Mouse (Mus musculus) embryonic fibroblast, embryonic 13.5 days (primary cell): ENCODE data around the gene Spon1. TPM values are rescaled to one million over a fixed set of nuclear protein-coding genes. Genes with fewer than 3 reads are reported as not detected.

ENCODE experiments used
- H3K27ac ChIP-seq: 2 replicates; pipeline ENCODE4 v1.5.1; 2012; ENCODE audit warnings: low read length, control low read depth, inconsistent platforms; ENCODE audit not compliant: insufficient read depth
- H3K4me1 ChIP-seq: 2 replicates; pipeline ENCODE4 v1.6.1; 2011; ENCODE audit warnings: low read length; ENCODE audit not compliant: control insufficient read depth, insufficient read depth
- H3K4me3 ChIP-seq: 2 replicates; pipeline ENCODE4 v1.5.1; 2011; ENCODE audit warnings: mild to moderate bottlenecking, control low read depth, low read length; ENCODE audit not compliant: insufficient read depth
- CTCF ChIP-seq: IDR thresholded peaks from 2 replicates; pipeline ENCODE4 v1.5.1; 2011; ENCODE audit warnings: mild to moderate bottlenecking, control low read depth, low read length, moderate library complexity, borderline replicate concordance; ENCODE audit not compliant: insufficient read depth
- POLR2A ChIP-seq: IDR thresholded peaks from 2 replicates; pipeline ENCODE4 v1.6.1; 2011; ENCODE audit warnings: low read depth, mild to moderate bottlenecking, control low read depth, low read length, moderate library complexity
- polyA plus RNA-seq: library from polyadenylated mRNA; stranded (reverse); fragments of >200 nt; gene quantifications from 2 replicates; pipeline ENCODE4 v1.2.4, GENCODE M21; 2011; ENCODE audit warnings: low read depth; ENCODE audit not compliant: missing spikeins, insufficient read length

Spon1 gene
- polyA plus RNA-seq, 1 experiment: 0.56 TPM

DNA sequence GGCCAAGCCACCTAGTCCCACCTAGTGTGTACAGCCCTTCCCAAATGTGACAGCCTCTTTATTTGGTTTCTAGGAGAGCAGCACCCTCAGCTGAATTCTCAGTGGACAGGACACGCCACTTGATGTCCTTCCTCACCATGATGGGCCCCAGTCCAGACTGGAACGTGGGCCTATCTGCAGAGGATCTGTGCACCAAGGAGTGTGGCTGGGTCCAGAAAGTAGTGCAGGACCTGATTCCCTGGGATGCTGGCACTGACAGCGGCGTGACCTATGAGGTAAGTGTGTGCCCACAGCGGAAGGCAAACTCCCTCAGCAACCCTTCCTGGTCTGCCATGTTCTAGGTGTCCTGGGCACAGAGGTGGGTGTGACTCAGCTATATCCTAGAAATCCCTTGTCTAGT, 263.0 kb downstream of the Spon1 start:
- H3K4me1 ChIP-seq: peaks cover 4% of the 10 kb centered on the region
- no peak overlapping the region for H3K27ac ChIP-seq
- H3K4me3 ChIP-seq: no peak overlapping the region
- no peak for TF ChIP-seq CTCF
- no peak for TF ChIP-seq POLR2A

GRCm38 (mm10) chr7:114029596-114029995, 263.8 kb downstream of the Spon1 start:
- Histone ChIP-seq H3K4me1 (peaks cover 4% of the 10 kb centered on the region), H3K27ac (no peak overlapping the region), H3K4me3 (no peak overlapping the region)
- TF ChIP-seq POLR2A (no peak), CTCF (no peak)

DNA sequence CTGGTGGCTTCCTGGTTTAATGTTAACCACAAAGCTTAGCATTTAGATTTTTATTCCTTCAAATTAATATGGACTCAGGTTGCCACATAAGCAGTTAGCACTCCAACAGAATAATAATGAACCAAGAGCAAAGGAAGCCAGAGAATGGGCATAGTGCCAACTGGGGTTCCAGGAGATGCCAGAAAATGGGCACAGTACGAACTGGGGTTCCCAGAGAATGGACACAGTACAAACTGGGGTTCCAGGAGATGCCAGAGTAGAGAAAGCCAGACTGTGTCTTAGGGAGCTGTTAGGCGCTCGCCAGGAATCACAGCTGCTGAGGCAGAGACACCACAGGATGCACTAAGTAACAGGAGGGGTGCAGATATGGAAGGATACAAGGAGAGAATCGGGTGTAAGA, 271.4 kb downstream of the Spon1 start:
- no peak overlapping the region for H3K27ac ChIP-seq
- no peak overlapping the region for H3K4me3 ChIP-seq
- H3K4me1 ChIP-seq: no peaks in the 10 kb centered on the region; the same call in 1 of the 2 replicates
- no peak for TF ChIP-seq CTCF
- no peak for TF ChIP-seq POLR2A

GRCm38 (mm10) chr7:114041349-114041748, 275.6 kb downstream of the Spon1 start:
- TF ChIP-seq CTCF (no peak), POLR2A (no peak)

DNA sequence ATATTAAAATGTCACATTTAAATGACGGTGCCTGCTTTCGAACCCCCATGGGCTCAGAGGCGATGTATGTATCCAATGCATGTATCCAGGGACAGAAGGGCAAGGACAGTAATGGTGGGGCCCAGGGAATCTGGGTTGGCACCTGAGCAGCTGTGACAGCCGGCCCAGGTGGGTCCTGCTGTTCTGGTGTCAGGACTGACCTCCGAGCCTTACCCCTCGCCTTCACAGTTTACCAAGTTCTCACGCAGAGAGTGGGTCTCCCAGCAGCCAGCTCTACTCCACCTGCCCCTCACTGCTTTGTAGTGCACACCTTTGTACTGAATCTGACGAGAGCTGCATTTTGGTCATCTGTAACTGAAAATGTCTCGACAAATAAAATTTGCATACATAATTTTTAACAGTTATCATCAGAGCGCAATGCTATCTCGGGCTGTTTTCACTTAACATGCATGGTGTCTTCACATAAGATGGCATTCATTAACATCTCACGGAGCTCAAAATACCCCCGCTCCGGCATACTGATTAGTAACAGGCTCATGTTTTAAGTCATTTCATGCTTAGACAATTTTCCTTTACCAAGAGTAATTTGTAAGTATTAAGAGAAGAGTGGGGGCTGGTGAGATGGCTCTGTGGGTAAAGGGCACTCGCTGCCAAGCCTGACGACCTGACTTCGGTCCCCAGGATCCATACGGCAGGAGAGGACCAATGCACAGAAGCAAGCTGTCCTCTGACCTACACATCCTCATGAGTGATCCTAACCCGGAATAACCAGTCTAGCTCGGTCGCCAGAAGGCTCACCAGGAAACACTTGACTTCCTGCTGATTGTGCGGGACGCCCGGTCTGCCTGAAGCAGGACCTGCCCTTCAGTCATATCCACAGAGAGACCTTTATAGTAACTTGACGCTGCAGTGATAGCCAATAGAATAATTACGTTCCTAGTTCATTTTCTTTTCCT, 277.5 kb downstream of the Spon1 start:
- no peak overlapping the region for H3K27ac ChIP-seq
- H3K4me3 ChIP-seq: no peak overlapping the region
- H3K4me1 ChIP-seq: no peaks in the 10 kb centered on the region; the same call in none of the 2 replicates
- TF ChIP-seq CTCF: no peak
- no peak for TF ChIP-seq POLR2A

More at GRCm38 (mm10) chr7:114041349-114041748, 275.6 kb downstream of the Spon1 start:
- Histone ChIP-seq H3K27ac (no peak overlapping the region), H3K4me3 (no peak overlapping the region), H3K4me1 (no peaks in the 10 kb centered on the region; the same call in none of the 2 replicates)

- no peak for TF ChIP-seq POLR2A
- no peak for TF ChIP-seq CTCF
- Histone ChIP-seq H3K4me1 (no peaks in the 10 kb centered on the region; the same call in none of the 2 replicates), H3K4me3 (no peak overlapping the region), H3K27ac (no peak overlapping the region)
Observed at GRCm38 (mm10) chr7:114043929-114044549, 278.2 kb downstream of the Spon1 start.

DNA sequence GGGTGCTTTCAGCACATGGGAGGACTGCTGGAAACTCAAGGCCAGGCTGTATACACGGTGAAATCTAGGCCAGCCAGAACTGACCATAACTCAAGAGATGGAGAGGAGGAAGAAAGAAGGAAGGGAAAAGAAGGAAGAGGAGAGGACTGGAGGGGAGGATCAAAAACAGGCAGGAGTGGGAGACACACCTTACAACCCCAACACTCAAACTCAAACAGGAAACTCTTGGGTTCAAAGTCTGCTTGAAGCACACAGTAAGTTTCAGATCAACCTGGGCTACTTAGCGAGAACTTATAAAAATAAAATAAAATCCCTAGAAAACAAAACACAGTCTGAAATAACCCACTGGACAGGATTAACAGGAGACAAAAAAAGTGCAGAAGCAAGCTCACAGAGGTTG, 280.0 kb downstream of the Spon1 start:
- TF ChIP-seq CTCF (no peak), POLR2A (no peak)
- Histone ChIP-seq H3K4me1 (no peaks in the 10 kb centered on the region; the same call in none of the 2 replicates), H3K4me3 (no peak overlapping the region), H3K27ac (no peak overlapping the region)

DNA sequence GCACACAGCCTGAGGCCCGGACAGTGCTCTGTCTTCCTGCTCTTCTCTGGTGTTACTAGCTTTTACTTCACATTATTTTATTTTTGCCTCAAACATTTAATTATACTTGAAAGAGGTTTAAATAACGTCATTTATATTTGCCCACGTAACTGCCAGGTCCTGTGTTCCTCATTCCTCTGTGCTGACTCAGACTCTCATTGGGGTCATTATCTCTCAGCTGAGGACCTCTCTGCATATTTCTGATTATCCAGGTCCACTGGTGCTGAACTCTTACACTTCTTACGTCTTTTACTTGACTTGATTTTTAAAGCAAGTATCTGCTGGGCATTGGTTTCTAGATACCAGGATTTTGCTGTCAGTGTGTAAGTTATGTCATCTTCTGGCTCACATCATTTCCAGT, 287.9 kb downstream of the Spon1 start:
- no peak overlapping the region for H3K4me3 ChIP-seq
- no peak overlapping the region for H3K27ac ChIP-seq
- TF ChIP-seq POLR2A: no peak
- TF ChIP-seq CTCF: no peak
- no peaks in the 10 kb centered on the region for H3K4me1 ChIP-seq

DNA sequence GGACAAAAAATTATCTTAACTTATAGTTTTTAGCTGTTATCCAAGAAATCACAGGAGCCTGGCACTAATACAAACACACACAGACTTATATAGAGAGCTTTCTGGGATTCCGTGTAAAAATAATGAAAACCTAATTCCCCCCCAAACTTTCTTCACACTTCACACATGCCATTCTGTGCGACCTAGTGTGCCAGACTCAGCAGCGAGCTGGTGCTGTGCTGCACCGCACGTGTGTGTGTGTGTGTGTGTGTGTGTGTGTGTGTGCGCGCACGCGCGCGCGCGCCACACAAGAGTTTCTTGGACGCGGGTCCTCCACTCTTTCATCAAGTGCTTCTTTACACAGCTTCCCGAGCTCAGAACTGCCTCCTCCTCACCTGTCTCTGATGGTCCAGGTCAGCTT, 292.4 kb downstream of the Spon1 start:
- Histone ChIP-seq H3K27ac (no peak overlapping the region), H3K4me3 (no peak overlapping the region), H3K4me1 (no peaks in the 10 kb centered on the region)
- no peak for TF ChIP-seq CTCF
- no peak for TF ChIP-seq POLR2A

GRCm38 (mm10) chr7:114058927-114059441, 293.2 kb downstream of the Spon1 start:
- TF ChIP-seq CTCF (no peak), POLR2A (no peak)
- Histone ChIP-seq H3K4me1 (0 out of 2 replicates have a peak, but pooled peaks cover 6% of the 10 kb centered on the region), H3K27ac (no peak overlapping the region), H3K4me3 (no peak overlapping the region)
